Mouse (Mus musculus) midbrain, postnatal 0 days (tissue): ENCODE measurements around the gene Sigirr. TPM values are rescaled to one million over a fixed set of nuclear protein-coding genes. Genes with fewer than 3 reads are reported as not detected.

Experiments used
- ATAC-seq: fragments of 200-750 bp; cut with Nextera tagmentation; 2 replicates; pipeline ENCODE4 v1.8.0; 2017; ENCODE audit warnings: moderate number of reproducible peaks, mild to moderate bottlenecking, moderate TSS enrichment, moderate library complexity; ENCODE audit not compliant: low FRiP score
- DNase-seq: peaks from one replicate; pipeline ENCODE4 v3.0.0-alpha.2; 2015; ENCODE audit warnings: low spot score
- H3K27ac ChIP-seq: fragments of 300-500 bp; sonication (generic); 2 replicates; pipeline ENCODE4 v1.5.1; 2014; ENCODE audit warnings: low read depth, mild to moderate bottlenecking, low read length, mixed read lengths
- H3K27me3 ChIP-seq: fragments of 300-500 bp; sonication (generic); 2 replicates; pipeline ENCODE4 v1.6.1; 2014; ENCODE audit warnings: low read length, control low read depth, mixed read lengths; ENCODE audit not compliant: insufficient read depth
- H3K36me3 ChIP-seq: fragments of 300-500 bp; sonication (generic); 2 replicates; pipeline ENCODE4 v1.6.1; 2014; ENCODE audit warnings: low read length, control low read depth, mixed read lengths; ENCODE audit not compliant: insufficient read depth
- H3K4me1 ChIP-seq: fragments of 300-500 bp; sonication (generic); 2 replicates; pipeline ENCODE4 v1.6.1; 2014; ENCODE audit warnings: mild to moderate bottlenecking, control low read depth, antibody characterized with exemption, low read length, mixed read lengths; ENCODE audit not compliant: insufficient read depth
- H3K4me2 ChIP-seq: fragments of 300-500 bp; sonication (generic); 2 replicates; pipeline ENCODE4 v1.6.1; 2014; ENCODE audit warnings: low read depth, mild to moderate bottlenecking, low read length, mixed read lengths; ENCODE audit not compliant: poor library complexity, severe bottlenecking
- H3K4me3 ChIP-seq: fragments of 300-500 bp; sonication (generic); 2 replicates; pipeline ENCODE4 v1.5.1; 2014; ENCODE audit warnings: low read depth, mild to moderate bottlenecking, low read length, moderate library complexity
- H3K9ac ChIP-seq: fragments of 300-500 bp; sonication (generic); replicated peaks from 2 replicates; pipeline ENCODE4 v1.6.1; 2014; ENCODE audit warnings: mild to moderate bottlenecking, low read length, moderate library complexity, mixed read lengths; ENCODE audit not compliant: poor library complexity, severe bottlenecking
- H3K9me3 ChIP-seq: fragments of 300-500 bp; sonication (generic); 2 replicates; pipeline ENCODE4 v1.6.1; 2016; ENCODE audit warnings: low read length, control low read depth
- CTCF ChIP-seq: IDR thresholded peaks from 2 replicates; pipeline ENCODE4 v1.5.1; 2016; ENCODE audit warnings: antibody characterized with exemption, mild to moderate bottlenecking
- WGBS: fragments of 180-500 bp; shearing (Covaris S2); extraction: QIAGEN DNeasy Blood & Tissue Kit; methylation state at CpG from one replicate; pipeline ENCODE4 v1.1.7; 2014; 5-methylcytosine and 5-hydroxymethylcytosine counted together
- polyA plus RNA-seq: library from polyadenylated mRNA; unstranded; fragments of >200 nt; fragmentation: Nextera tagmentation; extraction: Ambion mirVana; gene quantifications from 2 replicates; pipeline ENCODE4 v1.2.1, GENCODE M21; 2015
- total RNA-seq: library from RNA; depleted of rRNA; stranded (reverse); fragments of >200 nt; gene quantifications from 2 replicates; pipeline ENCODE4 v1.2.3, GENCODE M21; 2014

Sigirr gene
- total and polyA plus RNA-seq, 2 experiments from 2014 or later: 1.8 to 3.9 TPM

GRCm38 (mm10) chr7:141094487-141095205, 5.7 kb downstream of the Sigirr start:
- Histone ChIP-seq H3K36me3 (no peaks in the 10 kb centered on the region), H3K4me2 (no peak overlapping the region), H3K27me3 (peaks cover 20% of the 10 kb centered on the region), H3K9ac (no peak overlapping the region), H3K27ac (no peak overlapping the region), H3K4me3 (no peak overlapping the region), H3K4me1 (no peaks in the 10 kb centered on the region), H3K9me3 (no peaks in the 10 kb centered on the region)
- ATAC-seq (no peak), DNase-seq (no peak)
- 73% methylated on average over 15 of the region's 15 CpGs for WGBS
- TF ChIP-seq CTCF: no peak

GRCm38 (mm10) chr7:141093950-141094349, 6.4 kb downstream of the Sigirr start:
- 90% methylated on average over 6 of the region's 6 CpGs for WGBS
- Histone ChIP-seq H3K27ac (no peak overlapping the region), H3K4me1 (no peaks in the 10 kb centered on the region), H3K4me3 (no peak overlapping the region), H3K9ac (no peak overlapping the region), H3K27me3 (peaks cover 23% of the 10 kb centered on the region), H3K9me3 (no peaks in the 10 kb centered on the region), H3K36me3 (no peaks in the 10 kb centered on the region), H3K4me2 (no peak overlapping the region)
- no peak for DNase-seq
- TF ChIP-seq CTCF: no peak
- ATAC-seq: no peak

DNA sequence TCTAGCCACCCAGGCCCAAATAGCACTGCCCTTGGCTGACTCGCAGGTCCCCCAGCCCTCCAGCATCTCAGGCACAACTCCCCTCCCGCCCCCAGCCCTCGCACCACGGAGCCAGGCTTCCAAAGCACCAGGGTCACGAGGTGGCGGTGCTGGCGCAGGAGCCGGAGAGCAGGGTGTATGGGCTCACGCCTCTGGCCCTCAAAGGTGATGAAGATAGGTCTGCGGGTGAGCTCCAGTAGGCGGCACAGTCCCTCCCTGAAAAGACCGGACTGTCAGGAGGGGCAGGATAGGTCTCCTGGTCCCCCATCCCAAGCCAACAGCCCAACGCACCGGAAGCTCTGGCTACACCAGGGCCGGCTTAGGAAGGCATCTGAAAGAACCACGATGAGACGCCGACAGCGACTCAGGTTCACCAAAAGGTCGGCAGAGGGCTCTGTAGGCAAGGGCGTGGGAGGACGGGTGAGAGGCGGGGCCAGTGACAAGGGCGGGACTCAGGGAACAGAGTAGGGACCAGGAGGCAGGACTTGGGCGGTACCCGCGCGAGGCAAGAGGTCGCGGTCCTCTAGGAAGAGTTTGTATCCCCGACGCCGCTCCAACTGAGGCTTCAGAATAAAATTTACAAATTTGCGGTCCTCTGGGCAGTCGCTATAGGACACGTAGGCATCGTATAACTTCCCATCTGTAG, 8.2 kb downstream of the Sigirr start:
- 9% methylated on average over 36 of the region's 37 CpGs for WGBS
- H3K9ac ChIP-seq: no peak overlapping the region
- H3K4me3 ChIP-seq: no peak overlapping the region
- H3K36me3 ChIP-seq: no peaks in the 10 kb centered on the region
- no peaks in the 10 kb centered on the region for H3K4me1 ChIP-seq
- H3K27ac ChIP-seq: no peak overlapping the region
- DNase-seq (peak; percentile 66), ATAC-seq (no peak)
- peaks cover 28% of the 10 kb centered on the region for H3K27me3 ChIP-seq
- peak; percentile 65 for TF ChIP-seq CTCF
- H3K4me2 ChIP-seq: peak overlapping the region; percentile 32
- H3K9me3 ChIP-seq: no peaks in the 10 kb centered on the region

GRCm38 (mm10) chr7:141090228-141090627, 10.1 kb downstream of the Sigirr start:
- DNase-seq (no peak), ATAC-seq (no peak)
- H3K4me2 ChIP-seq: no peak overlapping the region
- no peak overlapping the region for H3K4me3 ChIP-seq
- H3K36me3 ChIP-seq: no peaks in the 10 kb centered on the region
- no peak for TF ChIP-seq CTCF
- no peak overlapping the region for H3K27ac ChIP-seq
- no peaks in the 10 kb centered on the region for H3K9me3 ChIP-seq
- H3K9ac ChIP-seq: no peak overlapping the region
- no peaks in the 10 kb centered on the region for H3K4me1 ChIP-seq
- WGBS: 60% methylated on average over 8 of the region's 8 CpGs
- peaks cover 28% of the 10 kb centered on the region for H3K27me3 ChIP-seq

DNA sequence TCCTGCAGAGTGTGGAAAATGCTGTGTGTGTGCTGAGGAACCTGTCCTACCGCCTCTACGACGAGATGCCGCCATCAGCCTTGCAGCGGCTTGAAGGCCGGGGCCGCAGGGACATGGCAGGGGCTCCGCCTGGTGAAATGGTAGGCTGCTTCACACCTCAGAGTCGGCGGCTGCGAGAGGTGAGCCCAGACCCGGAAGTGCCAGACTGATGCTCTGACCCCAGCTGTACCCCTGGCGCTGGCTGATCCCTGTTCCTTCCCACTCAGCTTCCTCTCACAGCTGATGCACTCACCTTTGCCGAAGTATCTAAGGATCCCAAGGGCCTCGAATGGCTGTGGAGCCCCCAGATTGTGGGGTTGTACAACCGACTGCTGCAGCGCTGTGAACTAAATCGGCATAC, 11.9 kb downstream of the Sigirr start:
- H3K27ac ChIP-seq: no peak overlapping the region
- H3K9ac ChIP-seq: no peak overlapping the region
- 24% methylated on average over 18 of the region's 18 CpGs for WGBS
- TF ChIP-seq CTCF: no peak
- no peak overlapping the region for H3K4me3 ChIP-seq
- H3K4me2 ChIP-seq: no peak overlapping the region
- DNase-seq (no peak), ATAC-seq (no peak)
- no peaks in the 10 kb centered on the region for H3K36me3 ChIP-seq
- peaks cover 28% of the 10 kb centered on the region for H3K27me3 ChIP-seq
- H3K9me3 ChIP-seq: no peaks in the 10 kb centered on the region
- H3K4me1 ChIP-seq: no peaks in the 10 kb centered on the region

GRCm38 (mm10) chr7:141087894-141088293, 12.5 kb downstream of the Sigirr start:
- WGBS: 54% methylated on average over 8 of the region's 8 CpGs
- Histone ChIP-seq H3K4me3 (no peak overlapping the region), H3K4me2 (no peak overlapping the region), H3K36me3 (no peaks in the 10 kb centered on the region), H3K4me1 (no peaks in the 10 kb centered on the region), H3K27ac (no peak overlapping the region), H3K9me3 (no peaks in the 10 kb centered on the region), H3K27me3 (peaks cover 25% of the 10 kb centered on the region), H3K9ac (no peak overlapping the region)
- ATAC-seq: no peak
- TF ChIP-seq CTCF: no peak
- no peak for DNase-seq
